Mouse (Mus musculus) hindbrain, embryonic 10.5 days (tissue): Measurements from ENCODE around the gene Sohlh1. TPM values are rescaled to one million over a fixed set of nuclear protein-coding genes. Genes with fewer than 3 reads are reported as not detected.

Experiments used
- DNase-seq: peaks from one replicate; pipeline ENCODE4 v3.0.0-alpha.2; 2017; ENCODE audit warnings: low spot score
- H3K27ac ChIP-seq: fragments of 300-500 bp; sonication (generic); 2 replicates; pipeline ENCODE4 v1.5.1; 2016; ENCODE audit warnings: mild to moderate bottlenecking, moderate library complexity
- H3K27me3 ChIP-seq: fragments of 300-500 bp; sonication (generic); 2 replicates; pipeline ENCODE4 v1.6.1; 2016; ENCODE audit warnings: mild to moderate bottlenecking; ENCODE audit not compliant: poor library complexity, insufficient read depth, severe bottlenecking
- H3K36me3 ChIP-seq: fragments of 300-500 bp; sonication (generic); 2 replicates; pipeline ENCODE4 v1.6.1; 2016; ENCODE audit warnings: mild to moderate bottlenecking, moderate library complexity
- H3K4me1 ChIP-seq: fragments of 300-500 bp; sonication (generic); replicated peaks from 2 replicates; pipeline ENCODE4 v1.6.1; 2016; ENCODE audit warnings: mild to moderate bottlenecking
- H3K4me3 ChIP-seq: fragments of 300-500 bp; sonication (generic); 2 replicates; pipeline ENCODE4 v1.5.1; 2016; ENCODE audit warnings: mild to moderate bottlenecking, moderate library complexity
- H3K9me3 ChIP-seq: fragments of 300-500 bp; sonication (generic); 2 replicates; pipeline ENCODE4 v1.6.1; 2016; ENCODE audit warnings: mild to moderate bottlenecking, moderate library complexity
- WGBS: fragments of 180-500 bp; shearing (Covaris S2); methylation state at CpG from one replicate; pipeline ENCODE4 v1.1.7; 2016; 5-methylcytosine and 5-hydroxymethylcytosine counted together
- polyA plus RNA-seq: library from polyadenylated mRNA; unstranded; fragments of >200 nt; fragmentation: Nextera tagmentation; extraction: Ambion mirVana; gene quantifications from 2 replicates; pipeline ENCODE4 v1.2.1, GENCODE M21; 2016

The Sohlh1 gene
- not detected in 2 replicates for polyA plus RNA-seq

DNA sequence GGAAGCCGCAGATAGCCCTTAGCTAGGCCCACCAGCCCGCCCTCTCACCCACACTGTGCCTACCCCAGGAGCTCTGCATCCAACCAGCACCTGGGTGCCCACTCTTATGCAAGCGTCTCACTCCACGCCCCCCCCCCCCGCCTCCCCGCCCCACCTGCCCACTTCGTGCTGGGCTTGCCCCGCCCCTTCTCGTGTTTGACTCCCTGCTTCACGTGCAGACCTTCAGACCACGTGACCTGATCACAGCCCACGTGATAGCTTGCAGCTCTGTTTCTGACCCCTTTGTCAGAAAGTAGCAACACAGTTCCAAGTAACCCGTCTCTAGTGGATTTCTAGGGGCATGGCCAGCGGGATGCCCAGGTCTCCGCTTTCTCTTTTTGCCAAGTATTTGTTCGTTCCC, at the start of gene Sohlh1:
Gene Sohlh1, minus strand, starts transcription at position 23 of the 400 bp plus-strand sequence.
- H3K4me1 ChIP-seq, result no peaks in the 10 kb centered on the region; the same call in none of the 2 replicates
- no peak for DNase-seq
- H3K9me3 ChIP-seq, result no peaks in the 10 kb centered on the region
- H3K27ac ChIP-seq, result no peak within 1 kb of the TSS
- no peak within 1 kb of the TSS for H3K4me3 ChIP-seq
- no peaks in the 10 kb centered on the region for H3K27me3 ChIP-seq
- 87% methylated on average over 16 of the region's 16 CpGs for WGBS
- H3K36me3 ChIP-seq, result no peaks in the 10 kb centered on the region

DNA sequence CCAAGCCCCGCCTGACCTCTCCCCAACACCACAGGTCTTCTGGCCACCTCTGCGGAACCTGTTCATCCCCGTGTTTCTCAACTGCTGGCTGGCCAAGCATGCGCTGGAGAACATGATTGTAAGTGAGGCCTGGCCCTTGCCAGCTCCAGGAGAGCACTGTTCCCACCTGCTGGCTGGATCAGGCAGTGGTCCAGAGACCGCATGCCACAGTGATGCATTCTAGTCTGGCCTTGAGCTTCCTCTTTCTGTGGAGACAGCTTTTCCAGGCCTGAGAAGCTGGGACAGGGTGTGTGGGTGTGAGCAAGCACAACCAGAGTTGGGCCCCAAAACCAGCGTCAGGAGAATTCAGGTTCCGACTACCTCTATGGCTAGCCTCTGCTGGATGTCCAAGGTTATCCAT, 45.4 kb upstream of the Sohlh1 start:
- 80% methylated on average over 7 of the region's 7 CpGs for WGBS
- H3K27me3 ChIP-seq, result no peaks in the 10 kb centered on the region

DNA sequence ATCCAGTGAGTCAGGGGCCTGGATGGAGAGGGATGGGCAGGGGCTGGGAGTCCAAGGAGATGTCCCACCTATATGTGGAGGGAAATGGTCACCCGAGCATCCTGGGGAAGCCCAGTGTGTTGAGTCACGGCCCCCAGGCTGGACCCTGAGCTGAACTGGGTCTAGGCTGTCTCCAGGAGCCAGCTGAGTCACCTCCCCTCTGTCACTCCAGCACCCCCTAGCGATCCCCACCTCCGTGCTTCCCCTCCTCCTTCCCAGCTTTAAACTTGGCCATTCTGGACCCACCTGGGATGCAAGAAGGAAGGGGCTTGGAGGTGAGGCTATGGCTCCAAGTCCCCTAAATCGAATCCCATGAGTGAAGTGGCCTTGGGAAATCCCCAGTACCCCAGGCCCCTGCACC, 41.1 kb upstream of the Sohlh1 start:
- Histone ChIP-seq H3K27ac (no peak overlapping the region), H3K36me3 (no peaks in the 10 kb centered on the region), H3K4me3 (no peak overlapping the region), H3K9me3 (no peaks in the 10 kb centered on the region), H3K4me1 (no peaks in the 10 kb centered on the region), H3K27me3 (no peaks in the 10 kb centered on the region)
- WGBS, result 61% methylated on average over 5 of the region's 5 CpGs
- no peak for DNase-seq

More for the DNA sequence above, 45.4 kb upstream of the Sohlh1 start:
- Histone ChIP-seq H3K4me1 (peaks cover 5% of the 10 kb centered on the region), H3K9me3 (no peaks in the 10 kb centered on the region), H3K36me3 (no peaks in the 10 kb centered on the region), H3K27ac (no peak overlapping the region), H3K4me3 (no peak overlapping the region)
- no peak for DNase-seq

DNA sequence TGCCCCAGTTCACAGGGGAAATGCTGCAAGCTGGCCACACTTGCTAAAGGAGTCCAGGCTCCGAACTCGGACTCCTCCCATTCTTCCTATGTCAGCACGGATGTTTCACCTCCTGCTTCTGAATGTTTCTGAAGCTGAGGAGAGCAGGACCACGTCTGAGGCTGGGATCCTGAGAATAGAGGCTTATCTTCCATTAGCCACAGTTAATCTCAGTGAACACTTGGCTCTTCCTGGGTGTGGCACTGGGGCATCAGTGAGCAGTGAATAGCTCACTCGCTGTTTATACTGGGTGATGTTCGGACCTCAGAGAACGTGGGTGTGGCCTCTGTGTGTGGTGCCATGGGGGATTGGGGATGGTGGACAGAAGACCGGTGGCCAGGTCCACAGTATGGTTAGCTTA, 40.2 kb upstream of the Sohlh1 start:
- H3K27ac ChIP-seq, result no peak overlapping the region
- no peaks in the 10 kb centered on the region for H3K9me3 ChIP-seq
- DNase-seq, result no peak
- no peaks in the 10 kb centered on the region for H3K4me1 ChIP-seq
- H3K4me3 ChIP-seq, result no peak overlapping the region
- 73% methylated on average over 8 of the region's 8 CpGs for WGBS
- no peaks in the 10 kb centered on the region for H3K36me3 ChIP-seq
- no peaks in the 10 kb centered on the region for H3K27me3 ChIP-seq

DNA sequence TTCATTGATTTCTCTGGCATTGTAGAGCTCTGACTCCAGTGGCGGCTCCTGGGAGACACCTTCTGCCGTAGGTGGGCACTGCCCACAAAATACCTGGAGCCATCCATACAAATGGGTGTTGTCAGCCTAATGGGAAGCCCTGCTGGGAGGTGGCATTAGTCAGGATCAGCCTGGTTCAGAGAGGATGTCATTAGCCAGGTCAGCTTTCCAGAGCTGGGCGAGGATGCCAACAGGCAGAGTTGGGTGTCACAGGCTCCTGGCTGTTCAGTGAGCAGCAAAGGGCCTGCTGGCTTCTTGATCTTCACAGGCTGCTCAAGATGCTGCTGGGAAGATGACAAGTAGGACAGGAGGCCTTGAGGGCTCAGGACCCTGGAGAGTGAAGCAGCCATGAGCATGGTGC, 37.7 kb upstream of the Sohlh1 start:
- peaks cover 2% of the 10 kb centered on the region; the same call in 1 of the 2 replicates for H3K27me3 ChIP-seq
- no peak overlapping the region for H3K4me3 ChIP-seq
- H3K4me1 ChIP-seq, result no peaks in the 10 kb centered on the region
- no peak for DNase-seq
- H3K27ac ChIP-seq, result no peak overlapping the region
- H3K36me3 ChIP-seq, result no peaks in the 10 kb centered on the region
- no peaks in the 10 kb centered on the region for H3K9me3 ChIP-seq
- WGBS, result 93% methylated on average over 3 of the region's 3 CpGs

DNA sequence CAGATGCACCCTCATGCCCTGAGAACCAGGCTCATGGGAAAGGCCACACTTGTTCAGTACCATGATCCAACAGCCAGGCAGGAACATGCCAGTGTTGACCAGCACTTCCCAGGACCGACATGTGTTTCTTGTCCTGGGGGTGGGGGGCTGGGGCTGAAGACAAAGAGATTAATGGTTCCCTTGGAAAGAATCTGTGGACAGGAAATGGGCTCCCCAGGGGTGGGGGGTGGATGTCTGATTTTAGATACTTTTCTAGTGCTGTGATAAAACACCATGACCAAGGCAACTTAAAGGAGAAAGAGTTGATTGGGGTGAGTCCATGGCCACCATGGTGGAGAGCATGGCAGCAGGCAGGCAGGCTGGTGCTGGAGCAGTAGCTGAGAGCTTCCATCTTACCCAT, 35.2 kb upstream of the Sohlh1 start:
- 63% methylated on average over 1 of the region's 1 CpGs for WGBS
- Histone ChIP-seq H3K4me1 (peaks cover 8% of the 10 kb centered on the region), H3K4me3 (no peak overlapping the region), H3K27me3 (peaks cover 27% of the 10 kb centered on the region), H3K9me3 (no peaks in the 10 kb centered on the region), H3K36me3 (no peaks in the 10 kb centered on the region), H3K27ac (no peak overlapping the region)
- DNase-seq, result no peak

DNA sequence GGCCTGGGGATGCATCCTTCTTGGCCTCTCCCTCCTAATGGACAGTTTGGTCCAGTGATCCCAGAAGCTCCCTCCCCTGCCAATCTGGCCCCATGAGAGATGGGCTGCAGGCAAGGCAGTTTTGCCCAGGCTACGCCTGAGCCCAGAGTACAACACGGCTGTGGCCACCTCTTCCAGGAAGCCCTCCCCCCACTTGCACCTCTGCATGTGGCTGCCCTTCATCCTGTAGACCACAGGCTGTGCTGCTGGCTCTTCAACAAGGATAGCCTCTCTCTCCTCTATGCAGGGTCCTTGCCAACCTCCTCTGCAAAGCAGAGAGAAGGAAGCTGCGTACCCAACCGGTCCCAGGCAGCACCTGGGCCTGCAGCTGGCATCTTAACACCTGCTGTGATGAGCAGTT, 32.0 kb upstream of the Sohlh1 start:
- Histone ChIP-seq H3K4me1 (peaks cover 9% of the 10 kb centered on the region), H3K27ac (no peak overlapping the region), H3K27me3 (peaks cover 38% of the 10 kb centered on the region), H3K9me3 (no peaks in the 10 kb centered on the region), H3K36me3 (no peaks in the 10 kb centered on the region), H3K4me3 (no peak overlapping the region)
- 76% methylated on average over 4 of the region's 4 CpGs for WGBS
- DNase-seq, result no peak

DNA sequence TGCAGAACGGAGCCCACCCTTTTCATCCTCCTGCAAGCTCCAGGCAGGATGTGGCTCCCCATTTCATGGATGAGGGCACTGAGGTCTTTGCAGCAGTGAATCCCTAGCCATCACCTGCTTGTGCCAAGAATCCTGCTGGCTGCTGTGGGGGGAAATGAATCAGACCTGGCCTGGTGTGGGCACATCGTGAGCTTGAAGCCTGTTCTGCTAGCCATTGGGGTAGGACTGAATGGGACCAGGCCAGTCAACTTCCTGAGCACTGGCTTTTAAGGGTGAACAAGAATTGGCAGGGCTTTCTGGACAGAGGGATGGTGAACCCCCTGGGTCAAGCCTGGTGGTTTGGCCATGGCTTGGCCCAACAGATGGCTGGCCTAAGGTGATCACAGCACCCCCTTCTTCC, 31.5 kb upstream of the Sohlh1 start:
- no peak overlapping the region for H3K4me3 ChIP-seq
- 79% methylated on average over 2 of the region's 2 CpGs for WGBS
- no peak for DNase-seq
- no peaks in the 10 kb centered on the region for H3K36me3 ChIP-seq
- H3K4me1 ChIP-seq, result peaks cover 9% of the 10 kb centered on the region
- no peaks in the 10 kb centered on the region for H3K9me3 ChIP-seq
- H3K27ac ChIP-seq, result no peak overlapping the region
- H3K27me3 ChIP-seq, result peaks cover 38% of the 10 kb centered on the region

DNA sequence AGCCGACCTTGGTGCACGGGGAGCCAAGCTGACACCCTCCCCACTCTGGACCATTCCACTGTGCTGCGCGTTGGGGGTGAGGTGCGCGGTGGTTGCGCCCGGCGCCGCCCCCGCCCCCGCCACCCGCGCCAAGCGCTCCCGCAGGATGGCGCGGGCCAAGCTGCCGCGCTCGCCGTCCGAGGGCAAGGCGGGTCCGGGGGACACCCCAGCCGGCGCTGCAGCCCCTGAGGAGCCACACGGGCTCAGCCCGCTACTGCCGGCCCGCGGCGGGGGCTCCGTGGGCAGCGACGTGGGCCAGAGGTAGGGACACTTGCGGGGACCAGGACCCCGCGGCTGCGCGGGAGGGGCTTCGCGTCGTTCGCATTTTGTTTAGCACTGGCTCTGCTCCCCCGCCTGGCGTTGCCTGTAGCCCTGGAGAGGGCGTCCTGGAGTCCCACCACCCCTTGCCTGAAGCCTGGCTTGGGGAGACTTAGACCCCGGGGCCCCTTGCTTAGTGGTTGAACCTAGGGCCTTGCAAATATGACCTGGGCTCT, 30.8 kb upstream of the Sohlh1 start:
- 3% methylated on average over 49 of the region's 49 CpGs for WGBS
- peak overlapping the region; percentile 78 for H3K27ac ChIP-seq
- peak; percentile 10 for DNase-seq

DNA sequence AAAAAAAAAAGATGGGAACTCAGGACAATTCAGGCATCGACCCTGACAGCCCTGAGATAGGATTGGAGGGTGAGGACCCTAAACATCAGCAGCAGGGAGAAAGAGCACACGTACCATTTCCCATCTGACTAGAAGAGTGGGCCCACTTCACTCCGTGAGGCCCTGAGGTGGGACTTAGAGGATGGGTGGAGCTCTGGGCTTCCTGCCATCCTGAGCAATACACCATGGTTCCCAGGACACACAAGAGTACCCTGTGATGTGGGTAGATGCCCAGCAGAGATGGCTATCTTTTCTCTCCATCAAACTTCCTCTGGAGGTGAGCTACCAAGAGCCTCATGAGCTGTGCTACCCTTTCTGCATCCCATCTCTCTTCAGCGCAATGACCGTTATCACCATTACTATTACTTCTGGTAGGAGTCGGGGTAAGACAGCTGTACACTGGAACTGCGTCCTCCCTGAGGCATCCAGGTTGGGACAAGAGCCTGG, 30.2 kb upstream of the Sohlh1 start:
- Histone ChIP-seq H3K4me1 (peaks cover 9% of the 10 kb centered on the region), H3K9me3 (no peaks in the 10 kb centered on the region), H3K27me3 (peaks cover 38% of the 10 kb centered on the region), H3K27ac (peak overlapping the region; percentile 78), H3K4me3 (peak overlapping the region; percentile 61), H3K36me3 (no peaks in the 10 kb centered on the region)
- 29% methylated on average over 7 of the region's 7 CpGs for WGBS
- no peak for DNase-seq

More for the DNA sequence above, 30.8 kb upstream of the Sohlh1 start:
- Histone ChIP-seq H3K36me3 (no peaks in the 10 kb centered on the region), H3K4me1 (peaks cover 9% of the 10 kb centered on the region), H3K4me3 (peak overlapping the region; percentile 61), H3K27me3 (peaks cover 38% of the 10 kb centered on the region), H3K9me3 (no peaks in the 10 kb centered on the region)

DNA sequence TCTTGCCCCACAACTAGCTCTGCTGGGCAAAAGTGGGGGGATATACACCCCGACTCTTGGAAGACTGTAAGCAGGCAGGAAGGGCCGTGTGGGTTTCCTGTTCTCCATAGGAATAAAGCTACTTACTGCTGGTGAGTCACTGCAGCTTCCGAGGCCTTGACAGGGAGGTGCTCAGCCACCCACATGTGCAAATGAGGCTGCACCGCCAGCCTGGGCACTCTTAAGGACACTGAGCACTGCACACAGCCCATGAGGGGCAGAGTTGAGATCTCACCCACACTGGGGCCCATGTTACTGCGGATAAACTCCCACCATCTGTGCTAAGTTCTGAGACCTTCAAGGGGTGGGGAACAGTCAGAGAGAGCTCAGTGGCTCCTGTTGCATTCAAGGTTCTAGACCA, 19.6 kb upstream of the Sohlh1 start:
- 62% methylated on average over 5 of the region's 5 CpGs for WGBS
- Histone ChIP-seq H3K9me3 (no peaks in the 10 kb centered on the region), H3K27me3 (peaks cover 50% of the 10 kb centered on the region)

DNA sequence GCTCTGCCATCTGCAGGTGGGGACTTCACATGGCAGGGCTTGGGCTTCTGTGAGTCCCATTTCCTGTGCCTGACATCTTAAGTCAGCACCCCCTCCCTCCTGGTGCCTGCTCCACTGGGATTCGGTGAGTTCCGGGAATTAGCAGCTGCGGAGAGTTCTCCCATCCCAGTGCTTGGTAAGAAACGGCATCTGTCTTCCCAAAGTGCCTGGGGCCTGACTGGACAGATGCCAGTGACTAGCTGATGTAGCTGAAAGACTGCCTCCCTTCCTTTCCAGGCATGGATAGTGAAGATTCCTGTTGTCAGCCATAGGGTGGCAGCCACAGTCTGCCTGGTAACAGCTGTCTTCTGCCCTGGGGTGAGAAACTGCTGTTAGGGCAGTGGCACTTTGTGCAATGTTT, 18.4 kb upstream of the Sohlh1 start:
- H3K36me3 ChIP-seq, result no peaks in the 10 kb centered on the region
- H3K9me3 ChIP-seq, result no peaks in the 10 kb centered on the region
- no peak overlapping the region for H3K4me3 ChIP-seq
- no peak for DNase-seq
- H3K27ac ChIP-seq, result no peak overlapping the region
- H3K27me3 ChIP-seq, result peaks cover 50% of the 10 kb centered on the region
- peaks cover 24% of the 10 kb centered on the region for H3K4me1 ChIP-seq
- 28% methylated on average over 4 of the region's 4 CpGs for WGBS

More for the DNA sequence above, 19.6 kb upstream of the Sohlh1 start:
- H3K36me3 ChIP-seq, result no peaks in the 10 kb centered on the region
- peaks cover 24% of the 10 kb centered on the region for H3K4me1 ChIP-seq
- no peak overlapping the region for H3K27ac ChIP-seq
- no peak overlapping the region for H3K4me3 ChIP-seq
- no peak for DNase-seq

DNA sequence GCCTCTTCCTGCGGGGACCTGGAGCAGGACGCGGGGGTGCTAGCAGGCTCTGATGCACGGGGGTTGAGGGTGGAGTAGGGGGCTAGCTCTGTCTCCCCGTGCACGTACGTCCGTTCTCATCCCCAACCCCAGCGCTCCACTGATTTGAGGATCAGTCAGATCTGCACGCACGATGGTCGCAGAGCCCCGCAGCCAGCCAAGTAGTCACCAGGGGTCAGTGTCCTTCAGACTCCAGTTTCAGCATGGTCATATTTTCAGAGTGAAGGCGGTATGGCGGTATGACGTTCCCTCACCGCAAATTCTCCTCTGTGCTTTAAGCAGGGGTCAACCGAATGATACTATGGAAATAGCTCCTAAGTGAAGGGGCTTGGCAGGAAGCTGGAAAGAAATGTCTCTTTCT, 17.2 kb upstream of the Sohlh1 start:
- Histone ChIP-seq H3K9me3 (no peaks in the 10 kb centered on the region), H3K27ac (peak overlapping the region; percentile 62; the same call in 1 of the 2 replicates), H3K4me1 (peaks cover 24% of the 10 kb centered on the region), H3K27me3 (peaks cover 50% of the 10 kb centered on the region), H3K36me3 (no peaks in the 10 kb centered on the region), H3K4me3 (peak overlapping the region; percentile 71)
- WGBS, result 6% methylated on average over 18 of the region's 18 CpGs
- DNase-seq, result peak; percentile 8
